Mouse (Mus musculus): ENCODE measurements around the gene Il31ra. TPM values are rescaled to one million over a fixed set of nuclear protein-coding genes. Genes with fewer than 3 reads are reported as not detected.

The Il31ra gene
- polyA plus RNA-seq, 1 experiment, result not detected

DNA sequence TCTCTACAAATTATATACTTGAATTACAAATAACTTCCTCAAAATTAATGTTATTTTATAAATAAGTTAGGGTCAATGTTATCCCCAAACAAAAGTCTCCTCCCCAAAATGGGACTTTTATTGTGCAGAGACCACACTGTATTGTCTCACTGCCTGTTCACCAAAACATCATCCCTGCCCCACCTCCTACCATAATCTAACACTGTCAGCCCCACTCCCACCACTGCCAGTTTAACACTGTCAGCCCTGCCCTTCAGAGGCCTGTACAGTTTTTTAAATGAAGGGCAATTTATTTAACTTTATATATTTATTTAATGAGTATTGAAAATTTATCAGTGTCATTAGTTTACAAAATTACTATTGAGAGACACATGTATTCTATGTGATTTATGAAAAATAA, 31.4 kb upstream of the Il31ra start:
- Histone ChIP-seq H3K79me2 (ENCODE audit: control insufficient read depth, insufficient read depth) (no peaks in the 10 kb centered on the region), H3K4me3 (no peak overlapping the region), H3K36me3 (ENCODE audit: control insufficient read depth, insufficient read depth) (no peaks in the 10 kb centered on the region), H3ac (ENCODE audit: control insufficient read depth, insufficient read length) (no peak overlapping the region), H3K4me2 (ENCODE audit: low read depth) (no peak overlapping the region), H3K27me3 (ENCODE audit: control insufficient read depth, insufficient read depth, insufficient read length) (peaks cover 13% of the 10 kb centered on the region)
- TF ChIP-seq POLR2AphosphoS2 (IDR thresholded peaks at IDR 0.05; ENCODE audit: insufficient read length, low read depth) (no peak), CEBPB (IDR thresholded peaks at IDR 0.05; ENCODE audit: insufficient read depth, poor library complexity, severe bottlenecking) (no peak), USF1 (IDR thresholded peaks at IDR 0.05; ENCODE audit: low read depth) (no peak), TCF3 (IDR thresholded peaks at IDR 0.05; ENCODE audit: insufficient read length, low read depth) (no peak), MYOG (IDR thresholded peaks at IDR 0.05; ENCODE audit: control insufficient read depth in 1 of 3, insufficient read depth in 1 of 3, insufficient read length in 2 of 3, low read depth in 2 of 3) (no peak), SRF (IDR thresholded peaks at IDR 0.05; ENCODE audit: control insufficient read depth, insufficient read length, low read depth) (no peak), TCF12 (IDR thresholded peaks at IDR 0.05; ENCODE audit: insufficient read depth, poor library complexity, severe bottlenecking) (no peak), POLR2A (IDR thresholded peaks at IDR 0.05; ENCODE audit: insufficient read length, low read depth) (no peak), E2F4 (IDR thresholded peaks at IDR 0.05; ENCODE audit: insufficient read depth) (no peak), REST (IDR thresholded peaks at IDR 0.05; ENCODE audit: insufficient read depth, insufficient read length) (no peak), MAX (IDR thresholded peaks at IDR 0.05; ENCODE audit: low read depth) (no peak), MYOD1 (IDR thresholded peaks at IDR 0.05; ENCODE audit: control insufficient read depth in 1 of 3, insufficient read length in 2 of 3, low read depth in 2 of 3) (no peak)

GRCm38 (mm10) chr13:112624622-112625021, 30.5 kb upstream of the Il31ra start:
- no peak for TF ChIP-seq SRF (IDR thresholded peaks at IDR 0.05; ENCODE audit: control insufficient read depth, insufficient read length, low read depth)
- no peak for TF ChIP-seq POLR2AphosphoS2 (IDR thresholded peaks at IDR 0.05; ENCODE audit: insufficient read length, low read depth)
- no peak for TF ChIP-seq E2F4 (IDR thresholded peaks at IDR 0.05; ENCODE audit: insufficient read depth)
- H3K27me3 ChIP-seq (ENCODE audit: control insufficient read depth, insufficient read depth, insufficient read length), result peaks cover 13% of the 10 kb centered on the region
- no peak overlapping the region for H3K4me2 ChIP-seq (ENCODE audit: low read depth)
- no peak overlapping the region for H3ac ChIP-seq (ENCODE audit: control insufficient read depth, insufficient read length)
- H3K36me3 ChIP-seq (ENCODE audit: control insufficient read depth, insufficient read depth), result no peaks in the 10 kb centered on the region
- no peak overlapping the region for H3K4me3 ChIP-seq
- no peaks in the 10 kb centered on the region for H3K79me2 ChIP-seq (ENCODE audit: control insufficient read depth, insufficient read depth)

DNA sequence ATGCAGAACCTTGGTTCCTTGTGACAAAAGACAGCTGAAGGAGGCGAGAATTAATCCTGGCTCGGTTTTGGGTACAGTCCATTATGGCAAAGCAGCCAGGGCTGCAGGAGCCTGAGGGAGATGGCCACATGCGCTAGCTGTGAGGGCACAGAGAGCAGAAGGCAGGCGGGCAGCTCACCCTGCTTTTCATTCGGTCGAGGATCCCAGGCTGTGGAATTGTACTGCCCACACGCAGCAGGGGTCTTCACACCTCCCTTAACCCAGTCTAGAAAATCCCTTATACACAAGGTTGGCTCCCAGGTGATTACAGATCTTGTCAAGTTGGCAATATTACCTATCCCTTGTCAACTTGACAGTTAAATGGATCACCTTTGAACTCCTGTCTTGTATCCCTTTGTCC, 29.5 kb upstream of the Il31ra start:
- no peak overlapping the region for H3K4me3 ChIP-seq

DNA sequence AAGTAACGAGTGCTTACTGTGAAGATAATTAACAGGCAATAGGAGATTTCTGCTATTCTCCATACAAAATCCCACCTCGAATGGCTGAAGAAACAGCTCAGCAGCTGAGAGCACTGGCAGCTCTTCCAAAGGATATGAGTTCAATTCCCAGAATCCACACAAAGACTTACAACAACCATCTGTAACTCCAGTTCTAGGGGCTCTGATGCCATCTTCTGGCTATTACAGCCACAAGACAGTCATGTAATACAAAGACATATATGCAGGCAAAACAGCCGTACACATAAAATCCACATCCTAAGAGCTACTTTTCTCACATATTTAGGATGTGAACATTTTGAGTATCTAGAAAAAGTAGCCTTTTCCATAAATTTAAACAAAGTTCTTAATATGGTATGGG, 27.4 kb upstream of the Il31ra start:
- Histone ChIP-seq H3ac (ENCODE audit: control insufficient read depth, insufficient read length) (no peak overlapping the region), H3K27me3 (ENCODE audit: control insufficient read depth, insufficient read depth, insufficient read length) (peaks cover 27% of the 10 kb centered on the region), H3K79me2 (ENCODE audit: control insufficient read depth, insufficient read depth) (no peaks in the 10 kb centered on the region), H3K4me3 (no peak overlapping the region), H3K4me2 (ENCODE audit: low read depth) (no peak overlapping the region), H3K36me3 (ENCODE audit: control insufficient read depth, insufficient read depth) (no peaks in the 10 kb centered on the region)
- no peak for TF ChIP-seq USF1 (IDR thresholded peaks at IDR 0.05; ENCODE audit: low read depth)
- TF ChIP-seq MYOD1 (IDR thresholded peaks at IDR 0.05; ENCODE audit: control insufficient read depth in 1 of 3, insufficient read length in 2 of 3, low read depth in 2 of 3), result no peak
- TF ChIP-seq REST (IDR thresholded peaks at IDR 0.05; ENCODE audit: insufficient read depth, insufficient read length), result no peak
- TF ChIP-seq SRF (IDR thresholded peaks at IDR 0.05; ENCODE audit: control insufficient read depth, insufficient read length, low read depth), result no peak
- TF ChIP-seq POLR2AphosphoS2 (IDR thresholded peaks at IDR 0.05; ENCODE audit: insufficient read length, low read depth), result no peak
- TF ChIP-seq MYOG (IDR thresholded peaks at IDR 0.05; ENCODE audit: control insufficient read depth in 1 of 3, insufficient read depth in 1 of 3, insufficient read length in 2 of 3, low read depth in 2 of 3), result no peak
- no peak for TF ChIP-seq POLR2A (IDR thresholded peaks at IDR 0.05; ENCODE audit: insufficient read length, low read depth)
- no peak for TF ChIP-seq E2F4 (IDR thresholded peaks at IDR 0.05; ENCODE audit: insufficient read depth)
- no peak for TF ChIP-seq CEBPB (IDR thresholded peaks at IDR 0.05; ENCODE audit: insufficient read depth, poor library complexity, severe bottlenecking)
- TF ChIP-seq TCF3 (IDR thresholded peaks at IDR 0.05; ENCODE audit: insufficient read length, low read depth), result no peak
- TF ChIP-seq TCF12 (IDR thresholded peaks at IDR 0.05; ENCODE audit: insufficient read depth, poor library complexity, severe bottlenecking), result no peak

More for the DNA sequence above, 29.5 kb upstream of the Il31ra start:
- H3K27me3 ChIP-seq (ENCODE audit: control insufficient read depth, insufficient read depth, insufficient read length), result peaks cover 20% of the 10 kb centered on the region
- no peak overlapping the region for H3K4me2 ChIP-seq (ENCODE audit: low read depth)
- TF ChIP-seq E2F4 (IDR thresholded peaks at IDR 0.05; ENCODE audit: insufficient read depth), result no peak
- no peak for TF ChIP-seq MYOD1 (IDR thresholded peaks at IDR 0.05; ENCODE audit: control insufficient read depth in 1 of 3, insufficient read length in 2 of 3, low read depth in 2 of 3)
- TF ChIP-seq SRF (IDR thresholded peaks at IDR 0.05; ENCODE audit: control insufficient read depth, insufficient read length, low read depth), result no peak
- no peak for TF ChIP-seq REST (IDR thresholded peaks at IDR 0.05; ENCODE audit: insufficient read depth, insufficient read length)
- TF ChIP-seq MYOG (IDR thresholded peaks at IDR 0.05; ENCODE audit: control insufficient read depth in 1 of 3, insufficient read depth in 1 of 3, insufficient read length in 2 of 3, low read depth in 2 of 3), result no peak
- no peak overlapping the region for H3ac ChIP-seq (ENCODE audit: control insufficient read depth, insufficient read length)
- H3K36me3 ChIP-seq (ENCODE audit: control insufficient read depth, insufficient read depth), result no peaks in the 10 kb centered on the region
- H3K79me2 ChIP-seq (ENCODE audit: control insufficient read depth, insufficient read depth), result no peaks in the 10 kb centered on the region

DNA sequence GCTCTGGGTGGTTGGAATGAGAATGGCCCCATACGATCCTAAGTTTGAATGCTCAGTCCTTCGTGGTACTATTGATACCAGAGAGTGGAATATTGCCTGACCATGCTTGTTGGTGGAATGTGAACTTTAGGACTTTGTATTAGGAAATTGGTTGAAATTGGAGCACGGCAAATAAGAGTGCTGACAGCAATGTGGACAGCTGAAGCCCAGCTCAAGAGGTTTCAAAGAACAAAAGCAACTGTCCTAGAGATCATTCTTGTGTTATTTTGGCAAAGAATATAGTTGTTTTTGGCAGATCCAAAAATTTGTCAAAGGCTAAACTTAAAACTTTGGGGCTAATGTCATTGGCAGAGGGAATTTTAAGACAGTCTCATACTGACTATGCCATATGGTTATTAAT, 14.4 kb upstream of the Il31ra start:
- TF ChIP-seq POLR2A (IDR thresholded peaks at IDR 0.05; ENCODE audit: insufficient read length, low read depth) (no peak), E2F4 (IDR thresholded peaks at IDR 0.05; ENCODE audit: insufficient read depth) (no peak), TCF12 (IDR thresholded peaks at IDR 0.05; ENCODE audit: insufficient read depth, poor library complexity, severe bottlenecking) (no peak), MAX (IDR thresholded peaks at IDR 0.05; ENCODE audit: low read depth) (no peak), SRF (IDR thresholded peaks at IDR 0.05; ENCODE audit: control insufficient read depth, insufficient read length, low read depth) (no peak), TCF3 (IDR thresholded peaks at IDR 0.05; ENCODE audit: insufficient read length, low read depth) (no peak), POLR2AphosphoS2 (IDR thresholded peaks at IDR 0.05; ENCODE audit: insufficient read length, low read depth) (no peak), MYOG (IDR thresholded peaks at IDR 0.05; ENCODE audit: control insufficient read depth in 1 of 3, insufficient read depth in 1 of 3, insufficient read length in 2 of 3, low read depth in 2 of 3) (no peak), USF1 (IDR thresholded peaks at IDR 0.05; ENCODE audit: low read depth) (no peak), CEBPB (IDR thresholded peaks at IDR 0.05; ENCODE audit: insufficient read depth, poor library complexity, severe bottlenecking) (no peak), MYOD1 (IDR thresholded peaks at IDR 0.05; ENCODE audit: control insufficient read depth in 1 of 3, insufficient read length in 2 of 3, low read depth in 2 of 3) (no peak), REST (IDR thresholded peaks at IDR 0.05; ENCODE audit: insufficient read depth, insufficient read length) (no peak)
- Histone ChIP-seq H3K4me2 (ENCODE audit: low read depth) (no peak overlapping the region), H3K79me2 (ENCODE audit: control insufficient read depth, insufficient read depth) (no peaks in the 10 kb centered on the region), H3K4me3 (no peak overlapping the region), H3K27me3 (ENCODE audit: control insufficient read depth, insufficient read depth, insufficient read length) (peaks cover 21% of the 10 kb centered on the region), H3K36me3 (ENCODE audit: control insufficient read depth, insufficient read depth) (no peaks in the 10 kb centered on the region), H3ac (ENCODE audit: control insufficient read depth, insufficient read length) (no peak overlapping the region)
